Mouse (Mus musculus): ENCODE measurements around the gene Zfp653. TPM values are rescaled to one million over a fixed set of nuclear protein-coding genes. Genes with fewer than 3 reads are reported as not detected.

Gene Zfp653
- total and polyA plus RNA-seq, 2 experiments = 2.9 to 13.0 TPM

GRCm38 (mm10) chr9:22017208-22017825 lies 53.9 kb downstream of the Zfp653 start:
- no peak overlapping the region for H3K27ac ChIP-seq (replicated peaks; ENCODE audit: insufficient read depth, low read depth, low read length)
- H3K4me3 ChIP-seq (ENCODE audit: insufficient read depth, low read depth, low read length) = no peak overlapping the region
- 34% methylated on average over 7 of the region's 7 CpGs for WGBS

GRCm38 (mm10) chr9:22016245-22016644 lies 54.9 kb downstream of the Zfp653 start:
- DNase-seq (ENCODE audit: extremely low read depth, low read depth, low spot score) = no peak
- Histone ChIP-seq H3K4me3 (ENCODE audit: insufficient read depth, low read depth, low read length) (no peak overlapping the region), H3K79me2 (ENCODE audit: control insufficient read depth, insufficient read depth, low read length) (no peaks in the 10 kb centered on the region), H3K27ac (replicated peaks; ENCODE audit: insufficient read depth, low read depth, low read length) (no peak overlapping the region), H3K36me3 (ENCODE audit: control insufficient read depth, insufficient read depth, low read length) (peaks cover 4% of the 10 kb centered on the region; the same call in 1 of the 2 replicates), H3K27me3 (ENCODE audit: control insufficient read depth, insufficient read depth, low read length) (no peaks in the 10 kb centered on the region), H3K9ac (ENCODE audit: low read depth, low read length) (no peak overlapping the region), H3K4me1 (ENCODE audit: control insufficient read depth, insufficient read depth, low read length) (no peaks in the 10 kb centered on the region; the same call in 1 of the 2 replicates)
- no peak for TF ChIP-seq CTCF (IDR thresholded peaks at IDR 0.05; ENCODE audit: low read depth, low read length)
- no peak for TF ChIP-seq POLR2A (IDR thresholded peaks at IDR 0.05; ENCODE audit: extremely low read depth, insufficient read depth, low read length)
- WGBS = 84% methylated on average over 10 of the region's 10 CpGs

More at GRCm38 (mm10) chr9:22017208-22017825, 53.9 kb downstream of the Zfp653 start:
- Histone ChIP-seq H3K9ac (ENCODE audit: low read depth, low read length) (no peak overlapping the region), H3K27me3 (ENCODE audit: control insufficient read depth, insufficient read depth, low read length) (no peaks in the 10 kb centered on the region), H3K79me2 (ENCODE audit: control insufficient read depth, insufficient read depth, low read length) (no peaks in the 10 kb centered on the region), H3K4me1 (ENCODE audit: control insufficient read depth, insufficient read depth, low read length) (no peaks in the 10 kb centered on the region; the same call in 1 of the 2 replicates), H3K36me3 (ENCODE audit: control insufficient read depth, insufficient read depth, low read length) (no peaks in the 10 kb centered on the region; the same call in 1 of the 2 replicates)
- peak; percentile 18 for DNase-seq (ENCODE audit: extremely low read depth, low read depth, low spot score)
- TF ChIP-seq POLR2A (IDR thresholded peaks at IDR 0.05; ENCODE audit: extremely low read depth, insufficient read depth, low read length) = no peak
- TF ChIP-seq CTCF (IDR thresholded peaks at IDR 0.05; ENCODE audit: low read depth, low read length) = no peak

- Histone ChIP-seq H3K79me2 (ENCODE audit: control insufficient read depth, insufficient read depth, low read length) (no peaks in the 10 kb centered on the region), H3K4me1 (ENCODE audit: control insufficient read depth, insufficient read depth, low read length) (no peaks in the 10 kb centered on the region; the same call in 1 of the 2 replicates), H3K4me3 (ENCODE audit: insufficient read depth, low read depth, low read length) (no peak overlapping the region), H3K27me3 (ENCODE audit: control insufficient read depth, insufficient read depth, low read length) (no peaks in the 10 kb centered on the region), H3K36me3 (ENCODE audit: control insufficient read depth, insufficient read depth, low read length) (peaks cover 11% of the 10 kb centered on the region; the same call in 1 of the 2 replicates), H3K27ac (replicated peaks; ENCODE audit: insufficient read depth, low read depth, low read length) (no peak overlapping the region), H3K9ac (ENCODE audit: low read depth, low read length) (no peak overlapping the region)
- WGBS = 96% methylated on average over 13 of the region's 13 CpGs
- TF ChIP-seq POLR2A (IDR thresholded peaks at IDR 0.05; ENCODE audit: extremely low read depth, insufficient read depth, low read length) (no peak), CTCF (IDR thresholded peaks at IDR 0.05; ENCODE audit: low read depth, low read length) (no peak)
- no peak for DNase-seq (ENCODE audit: extremely low read depth, low read depth, low spot score)
These were observed 58.4 kb downstream of the Zfp653 start for GRCm38 (mm10) chr9:22012731-22013130.

GRCm38 (mm10) chr9:22011055-22011454 lies 60.1 kb downstream of the Zfp653 start:
- Histone ChIP-seq H3K27me3 (ENCODE audit: control insufficient read depth, insufficient read depth, low read length) (no peaks in the 10 kb centered on the region), H3K9ac (ENCODE audit: low read depth, low read length) (no peak overlapping the region), H3K27ac (replicated peaks; ENCODE audit: insufficient read depth, low read depth, low read length) (no peak overlapping the region), H3K4me1 (ENCODE audit: control insufficient read depth, insufficient read depth, low read length) (no peaks in the 10 kb centered on the region), H3K36me3 (ENCODE audit: control insufficient read depth, insufficient read depth, low read length) (peaks cover 14% of the 10 kb centered on the region; the same call in 1 of the 2 replicates), H3K4me3 (ENCODE audit: insufficient read depth, low read depth, low read length) (no peak overlapping the region), H3K79me2 (ENCODE audit: control insufficient read depth, insufficient read depth, low read length) (no peaks in the 10 kb centered on the region)
- WGBS = 81% methylated on average over 5 of the region's 5 CpGs
- no peak for DNase-seq (ENCODE audit: extremely low read depth, low read depth, low spot score)
- TF ChIP-seq POLR2A (IDR thresholded peaks at IDR 0.05; ENCODE audit: extremely low read depth, insufficient read depth, low read length) (no peak), CTCF (IDR thresholded peaks at IDR 0.05; ENCODE audit: low read depth, low read length) (no peak)

Other genes starting within 250 kb of the Zfp653 start
- gene Angptl8, start 235.9 kb downstream of the Zfp653 start, total RNA-seq (2014; rRNA removed) = 13.6 and 22.2 TPM in 2 replicates
- 201 and 258 TPM in 2 replicates for gene Angptl8, start 235.9 kb downstream of the Zfp653 start, polyA plus RNA-seq (2012; rRNA removed)
- 8.5 and 12.6 TPM in 2 replicates for gene Dock6, start 218.7 kb downstream of the Zfp653 start, total RNA-seq (2014; rRNA removed)
- gene Dock6, start 218.7 kb downstream of the Zfp653 start, polyA plus RNA-seq (2012; rRNA removed) = 23.2 and 33.9 TPM in 2 replicates
- 5.5 and 5.6 TPM in 2 replicates for gene Rab3d, start 153.2 kb downstream of the Zfp653 start, total RNA-seq (2014; rRNA removed)
- 8.0 and 16.6 TPM in 2 replicates for gene Rab3d, start 153.2 kb downstream of the Zfp653 start, polyA plus RNA-seq (2012; rRNA removed)
- gene Ccdc159, start 143.9 kb downstream of the Zfp653 start, total RNA-seq (2014; rRNA removed) = 7.6 and 7.9 TPM in 2 replicates
- 6.7 and 11.6 TPM in 2 replicates for gene Ccdc159, start 143.9 kb downstream of the Zfp653 start, polyA plus RNA-seq (2012; rRNA removed)
- 841 and 970 TPM in 2 replicates for gene Tmem205, start 143.8 kb downstream of the Zfp653 start, total RNA-seq (2014; rRNA removed)
- gene Tmem205, start 143.8 kb downstream of the Zfp653 start, polyA plus RNA-seq (2012; rRNA removed) = 1,676 and 1,979 TPM in 2 replicates
- 0.67 and 0.74 TPM in 2 replicates for gene Plppr2, start 134.3 kb downstream of the Zfp653 start, total RNA-seq (2014; rRNA removed)
- gene Plppr2, start 134.3 kb downstream of the Zfp653 start, polyA plus RNA-seq (2012; rRNA removed) = 9.4 and 14.6 TPM in 2 replicates
- 4.1 and 5.3 TPM in 2 replicates for gene Swsap1, start 115.6 kb downstream of the Zfp653 start, total RNA-seq (2014; rRNA removed)
- 4.7 and 5.2 TPM in 2 replicates for gene Swsap1, start 115.6 kb downstream of the Zfp653 start, polyA plus RNA-seq (2012; rRNA removed)
- gene Epor, start 107.9 kb downstream of the Zfp653 start, total RNA-seq (2014; rRNA removed) = 0.74 and 1.8 TPM in 2 replicates
- 4.8 and 5.0 TPM in 2 replicates for gene Epor, start 107.9 kb downstream of the Zfp653 start, polyA plus RNA-seq (2012; rRNA removed)
- gene Rgl3, start 81.9 kb downstream of the Zfp653 start, total RNA-seq (2014; rRNA removed) = 5.0 and 5.9 TPM in 2 replicates
- 41.8 and 44.2 TPM in 2 replicates for gene Rgl3, start 81.9 kb downstream of the Zfp653 start, polyA plus RNA-seq (2012; rRNA removed)
- gene Ccdc151, start 68.7 kb downstream of the Zfp653 start, total RNA-seq (2014; rRNA removed) = 0.34 and 0.46 TPM in 2 replicates
- 0.59 and 0.76 TPM in 2 replicates for gene Ccdc151, start 68.7 kb downstream of the Zfp653 start, polyA plus RNA-seq (2012; rRNA removed)
- 60.0 and 63.6 TPM in 2 replicates for gene Prkcsh, start 68.6 kb downstream of the Zfp653 start, total RNA-seq (2014; rRNA removed)
- gene Prkcsh, start 68.6 kb downstream of the Zfp653 start, polyA plus RNA-seq (2012; rRNA removed) = 95.5 and 99.3 TPM in 2 replicates
- gene Elavl3, start 19.4 kb downstream of the Zfp653 start, total RNA-seq (2014; rRNA removed) = not detected in 2 replicates
- not detected in 2 replicates for gene Elavl3, start 19.4 kb downstream of the Zfp653 start, polyA plus RNA-seq (2012; rRNA removed)
- not detected in 2 replicates for gene Gm49318, start 117 bp downstream of the Zfp653 start, total RNA-seq (2014; rRNA removed)
- not detected in 2 replicates for gene Gm49318, start 117 bp downstream of the Zfp653 start, polyA plus RNA-seq (2012; rRNA removed)
- 34.1 and 39.1 TPM in 2 replicates for gene Ecsit, start 14.1 kb upstream of the Zfp653 start, total RNA-seq (2014; rRNA removed)
- gene Ecsit, start 14.1 kb upstream of the Zfp653 start, polyA plus RNA-seq (2012; rRNA removed) = 63.9 and 69.2 TPM in 2 replicates
- 0.28 and 1.0 TPM in 2 replicates for gene Cnn1, start 27.8 kb upstream of the Zfp653 start, total RNA-seq (2014; rRNA removed)
- 0.22 and 0.36 TPM in 2 replicates for gene Cnn1, start 27.8 kb upstream of the Zfp653 start, polyA plus RNA-seq (2012; rRNA removed)
- 46.2 and 56.8 TPM in 2 replicates for gene Elof1, start 45.8 kb upstream of the Zfp653 start, total RNA-seq (2014; rRNA removed)
- 106 and 108 TPM in 2 replicates for gene Elof1, start 45.8 kb upstream of the Zfp653 start, polyA plus RNA-seq (2012; rRNA removed)
- gene Acp5, start 64.3 kb upstream of the Zfp653 start, total RNA-seq (2014; rRNA removed) = 93.6 and 123 TPM in 2 replicates
- 200 and 211 TPM in 2 replicates for gene Acp5, start 64.3 kb upstream of the Zfp653 start, polyA plus RNA-seq (2012; rRNA removed)
- gene Pigyl, start 85.5 kb upstream of the Zfp653 start, total RNA-seq (2014; rRNA removed) = 21.6 and 23.0 TPM in 2 replicates
- 45.8 and 53.0 TPM in 2 replicates for gene Pigyl, start 85.5 kb upstream of the Zfp653 start, polyA plus RNA-seq (2012; rRNA removed)
- gene Zfp872, start 116.7 kb upstream of the Zfp653 start, total RNA-seq (2014; rRNA removed) = 0.09 and 0.20 TPM in 2 replicates
- gene Zfp872, start 116.7 kb upstream of the Zfp653 start, polyA plus RNA-seq (2012; rRNA removed) = 0.07 TPM in 1 of 2 replicates, not detected in the other
- 15.8 and 18.6 TPM in 2 replicates for gene Zfp809, start 154.3 kb upstream of the Zfp653 start, total RNA-seq (2014; rRNA removed)
- 12.8 and 15.5 TPM in 2 replicates for gene Zfp809, start 154.3 kb upstream of the Zfp653 start, polyA plus RNA-seq (2012; rRNA removed)
- 0.09 and 0.13 TPM in 2 replicates for gene Zfp599, start 188.5 kb upstream of the Zfp653 start, total RNA-seq (2014; rRNA removed)
- not detected in 2 replicates for gene Zfp599, start 188.5 kb upstream of the Zfp653 start, polyA plus RNA-seq (2012; rRNA removed)
- 4.6 and 4.7 TPM in 2 replicates for gene Zfp810, start 236.3 kb upstream of the Zfp653 start, total RNA-seq (2014; rRNA removed)
- gene Zfp810, start 236.3 kb upstream of the Zfp653 start, polyA plus RNA-seq (2012; rRNA removed) = 1.7 and 2.0 TPM in 2 replicates